Mouse (Mus musculus) kidney, adult 9 months (tissue): ENCODE measurements around the gene Zfp422.

Source experiments
- DNase-seq: peaks from one replicate; pipeline ENCODE4 v3.0.0; 2022

Gene Zfp422

GRCm38 (mm10) chr6:116628539-116629171 lies at the start of gene Zfp422:
Gene Zfp422, minus strand, starts transcription at chr6:116628999.
- DNase-seq, result peak; percentile 57

- no peak for DNase-seq
Observed at GRCm38 (mm10) chr6:116677321-116677720, 48.5 kb upstream of the Zfp422 start.

- DNase-seq, result no peak
Observed at GRCm38 (mm10) chr6:116676355-116676913, 47.6 kb upstream of the Zfp422 start.

GRCm38 (mm10) chr6:116674283-116674886 lies 45.6 kb upstream of the Zfp422 start:
- no peak for DNase-seq

GRCm38 (mm10) chr6:116673471-116674282 lies 44.9 kb upstream of the Zfp422 start, which contains the start of gene Rassf4:
Gene Rassf4, minus strand, starts transcription at chr6:116673952.
- peak; percentile 76 for DNase-seq

GRCm38 (mm10) chr6:116672349-116672748 lies 43.5 kb upstream of the Zfp422 start:
- DNase-seq, result no peak

GRCm38 (mm10) chr6:116671768-116672167 lies 43.0 kb upstream of the Zfp422 start:
- DNase-seq, result no peak

- DNase-seq, result no peak
Observed at GRCm38 (mm10) chr6:116671031-116671430, 42.2 kb upstream of the Zfp422 start.

- DNase-seq, result no peak
Observed at GRCm38 (mm10) chr6:116670144-116670543, 41.3 kb upstream of the Zfp422 start.

- DNase-seq, result no peak
Observed at GRCm38 (mm10) chr6:116668682-116669470, 40.1 kb upstream of the Zfp422 start.

GRCm38 (mm10) chr6:116667382-116667781 lies 38.6 kb upstream of the Zfp422 start:
- no peak for DNase-seq

- DNase-seq, result no peak
Observed at GRCm38 (mm10) chr6:116666892-116667291, 38.1 kb upstream of the Zfp422 start.

- DNase-seq, result no peak
Observed at GRCm38 (mm10) chr6:116666085-116666750, 37.4 kb upstream of the Zfp422 start.

GRCm38 (mm10) chr6:116664830-116665229 lies 36.0 kb upstream of the Zfp422 start:
- DNase-seq, result no peak

- DNase-seq, result no peak
Observed at GRCm38 (mm10) chr6:116664031-116664430, 35.2 kb upstream of the Zfp422 start.

GRCm38 (mm10) chr6:116663364-116663763 lies 34.6 kb upstream of the Zfp422 start:
- DNase-seq, result no peak

- DNase-seq, result peak; percentile 75
Observed at GRCm38 (mm10) chr6:116653684-116654454, 25.1 kb upstream of the Zfp422 start.

GRCm38 (mm10) chr6:116653191-116653590 lies 24.4 kb upstream of the Zfp422 start:
- DNase-seq, result no peak

- peak; percentile 70 for DNase-seq
Observed at GRCm38 (mm10) chr6:116651437-116652118, 22.8 kb upstream of the Zfp422 start.

- DNase-seq, result peak; percentile 95
Observed at GRCm38 (mm10) chr6:116650406-116650805, 21.6 kb upstream of the Zfp422 start, which contains the start of gene Depp1. Gene Depp1, plus strand, starts transcription at chr6:116650609.
